Mouse (Mus musculus): ENCODE measurements at regions not wholly inside any gene's neighbourhood (a gene's known extent, or its start where the extent isn't known, plus 50 kb on each side); places are given as distances from the start of the nearest gene placed in this dataset.
A peak's percentile ranks its signal among the peaks of the same experiment; 100 is the strongest.

- DNase-seq, result no peak
Observed at GRCm38 (mm10) chr14:21932771-21933170, 56.6 kb downstream of the Zfp503 start.

DNA sequence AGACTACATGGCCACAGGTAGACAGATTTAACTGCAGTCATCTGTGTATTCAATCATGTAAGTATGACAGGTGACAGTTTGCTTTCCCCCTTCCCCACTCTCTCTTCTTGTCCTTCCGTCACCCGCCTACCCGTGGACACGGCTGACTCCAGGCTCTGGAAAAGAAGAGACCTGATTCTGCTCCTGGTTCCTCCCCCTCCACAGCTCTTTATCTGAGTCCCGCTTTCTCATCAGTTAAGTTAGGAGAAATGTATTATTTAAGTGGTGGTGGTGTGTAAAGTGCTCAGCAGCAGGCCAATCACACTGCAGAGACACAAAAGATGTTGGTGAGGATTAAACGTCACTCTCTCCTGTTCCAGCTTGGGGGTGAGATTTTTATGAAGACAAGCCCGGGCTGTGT is 57.5 kb downstream of the Zfp503 start:
- DNase-seq, result no peak

DNA sequence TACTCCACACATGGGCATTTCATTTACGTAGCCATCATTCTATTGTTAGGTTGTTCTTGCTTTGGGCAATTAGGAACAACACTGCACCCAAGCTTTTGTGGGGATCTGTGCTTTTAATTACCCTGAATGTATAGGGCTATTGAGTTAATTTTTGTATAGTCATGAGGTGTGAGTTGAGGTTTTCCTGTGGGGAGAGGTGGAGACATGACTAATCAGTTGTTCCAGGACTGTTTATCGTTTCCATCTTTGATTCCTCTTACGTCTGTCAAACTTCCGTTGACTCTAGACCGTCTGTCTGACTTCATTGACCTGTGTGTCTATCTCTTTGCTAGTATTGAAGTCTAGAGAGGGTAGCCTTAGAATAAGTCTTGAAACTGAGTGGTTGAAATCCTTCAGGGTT is 60.4 kb downstream of the Zfp503 start:
- no peak for DNase-seq

DNA sequence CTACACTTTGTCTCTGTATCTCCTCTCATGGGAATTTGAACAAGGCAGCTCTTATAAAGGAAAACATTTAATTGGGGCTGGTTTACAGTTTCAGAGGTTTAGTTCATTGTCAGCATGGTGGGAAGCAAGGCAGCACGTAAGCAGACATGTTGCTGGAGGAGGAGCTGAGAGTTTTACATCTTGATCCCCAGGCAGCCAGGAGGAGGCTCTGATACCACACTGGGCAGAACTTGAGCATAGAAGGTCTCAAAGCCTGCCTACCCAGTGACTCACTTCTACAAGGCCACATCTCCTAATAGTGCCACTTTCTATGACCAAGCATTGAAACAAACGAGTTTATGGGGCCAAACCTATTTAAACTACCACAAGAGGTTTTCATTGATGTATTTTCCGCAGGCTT is 67.9 kb upstream of the Comtd1 start:
- no peak for DNase-seq

DNA sequence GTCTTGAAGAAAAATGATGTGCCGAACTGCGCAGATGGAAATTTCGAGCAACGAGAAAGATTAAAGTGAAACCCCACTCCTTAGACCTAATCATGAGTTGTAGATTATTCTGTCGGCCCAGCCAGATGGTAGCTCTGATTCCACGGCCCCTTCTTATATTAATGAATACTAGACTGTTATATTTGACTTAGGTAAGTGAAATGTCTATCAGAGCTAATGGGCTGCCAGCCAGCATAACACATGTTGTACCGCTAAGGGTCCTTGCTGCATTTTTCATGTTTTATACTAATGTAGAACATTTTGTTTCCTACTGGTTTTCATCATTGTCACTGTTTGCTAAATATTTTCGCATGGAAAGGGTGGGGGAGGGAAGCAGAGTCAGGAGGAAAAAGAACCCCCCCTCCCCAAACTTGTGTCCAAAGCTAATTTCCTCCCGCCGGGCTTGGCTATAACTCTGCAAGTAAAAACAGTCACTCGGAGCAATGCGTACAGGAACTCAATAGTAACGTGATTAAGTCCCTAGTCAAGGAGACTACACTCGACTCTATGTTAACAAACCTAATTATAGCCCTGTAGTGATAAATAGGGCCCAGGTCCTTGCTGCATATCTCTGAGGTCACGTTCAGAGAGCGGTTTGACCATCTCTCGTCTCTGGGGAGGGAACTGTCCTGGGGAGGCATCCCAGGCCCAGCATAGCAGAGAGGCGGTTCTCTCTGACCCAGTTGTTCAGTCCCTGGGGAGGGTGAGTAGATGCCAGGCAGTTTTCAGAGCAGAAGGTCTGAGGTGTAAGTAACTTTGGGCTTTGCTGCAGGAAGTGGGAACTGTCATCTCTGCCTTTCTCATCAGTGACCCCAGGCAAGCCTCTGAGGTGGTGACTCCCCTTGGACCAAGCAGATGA is 56.0 kb upstream of the Comtd1 start:
- DNase-seq, result peak; percentile 32

GRCm38 (mm10) chr14:21903562-21904497 is 55.1 kb upstream of the Comtd1 start:
- DNase-seq, result peak; percentile 69

GRCm38 (mm10) chr14:21902856-21903255 is 54.1 kb upstream of the Comtd1 start:
- no peak for DNase-seq

- no peak for DNase-seq
Observed at GRCm38 (mm10) chr14:21902456-21902855, 53.7 kb upstream of the Comtd1 start.

DNA sequence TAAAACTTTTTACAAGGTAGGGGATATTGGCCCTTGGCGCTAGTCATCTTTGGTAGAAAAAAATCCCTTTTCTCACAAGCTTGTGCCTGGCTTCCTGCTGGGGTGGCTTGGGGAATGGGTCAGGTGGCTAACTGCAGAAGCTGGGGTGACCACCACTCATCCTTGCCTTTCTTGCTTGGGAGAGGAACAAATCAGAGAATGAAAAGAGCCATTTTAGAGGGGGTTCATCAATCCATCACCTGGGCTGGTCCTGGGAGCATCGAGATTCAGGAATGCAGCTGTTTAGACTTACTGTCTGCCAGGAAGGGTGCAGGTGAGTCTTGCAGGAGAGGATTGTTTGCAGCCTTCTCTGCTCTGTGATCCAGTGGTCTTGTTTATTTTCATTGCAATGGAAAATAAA is 52.2 kb upstream of the Comtd1 start:
- no peak for DNase-seq

DNA sequence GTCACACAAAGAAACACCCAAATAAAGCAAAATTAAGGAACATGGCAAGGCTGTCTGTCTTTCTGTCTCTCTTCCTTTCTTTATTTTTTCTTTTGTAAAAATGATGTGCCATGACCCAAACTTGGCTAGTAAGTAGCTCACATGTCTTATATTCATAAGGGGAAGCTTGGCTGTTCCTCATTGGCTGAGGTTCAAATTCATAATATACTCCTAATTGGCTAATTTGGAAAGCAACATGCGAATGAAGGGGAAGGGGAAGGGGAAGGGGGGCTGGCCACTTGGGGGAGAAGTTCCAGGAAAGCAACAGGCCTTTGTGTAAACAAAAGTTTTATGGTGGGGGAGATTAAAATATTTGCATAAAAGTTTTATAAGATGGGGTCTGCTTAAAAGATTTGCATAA is 51.7 kb upstream of the Comtd1 start:
- no peak for DNase-seq

All from kidney, postnatal 14 days (tissue).